Mouse (Mus musculus) heart, postnatal 0 days (tissue): ENCODE data around the gene Cux1.

Experiments
- CTCF ChIP-seq: IDR thresholded peaks from 2 replicates; pipeline ENCODE4 v1.5.1; 2016; ENCODE audit warnings: antibody characterized with exemption, control low read depth, low read depth
- EP300 ChIP-seq: IDR thresholded peaks from 2 replicates; pipeline ENCODE4 v1.6.1; 2016; ENCODE audit warnings: antibody characterized with exemption, low read depth

- TF ChIP-seq CTCF, result no peak
- no peak for TF ChIP-seq EP300
Measured at GRCm38 (mm10) chr5:136479024-136479763, 88.1 kb downstream of the Cux1 start.
